Mouse (Mus musculus) kidney, postnatal 0 days (tissue): ENCODE measurements around the gene Nek7. TPM values are rescaled to one million over a fixed set of nuclear protein-coding genes. Genes with fewer than 3 reads are reported as not detected.
A peak's percentile ranks its signal among the peaks of the same experiment; 100 is the strongest.

Experiments used
- ATAC-seq: fragments of 200-750 bp; cut with Nextera tagmentation; replicated peaks from 2 replicates; pipeline ENCODE4 v1.8.0; 2017; ENCODE audit warnings: low read depth, moderate number of reproducible peaks, moderate TSS enrichment, moderate library complexity; ENCODE audit not compliant: low FRiP score
- DNase-seq: peaks from one replicate; pipeline ENCODE4 v3.0.0-alpha.2; 2016; ENCODE audit warnings: low spot score
- H3K27ac ChIP-seq: fragments of 300-500 bp; sonication (generic); 2 replicates; pipeline ENCODE4 v1.5.1; 2014; ENCODE audit warnings: mild to moderate bottlenecking
- H3K27me3 ChIP-seq: fragments of 300-500 bp; sonication (generic); 2 replicates; pipeline ENCODE4 v1.6.1; 2014; ENCODE audit warnings: low read length, mixed read lengths; ENCODE audit not compliant: insufficient read depth
- H3K36me3 ChIP-seq: fragments of 300-500 bp; sonication (generic); 2 replicates; pipeline ENCODE4 v1.6.1; 2014; ENCODE audit warnings: low read length, mixed read lengths; ENCODE audit not compliant: insufficient read depth
- H3K4me1 ChIP-seq: fragments of 300-500 bp; sonication (generic); replicated peaks from 2 replicates; pipeline ENCODE4 v1.6.1; 2014; ENCODE audit warnings: antibody characterized with exemption, low read length, mixed read lengths; ENCODE audit not compliant: insufficient read depth
- H3K4me2 ChIP-seq: fragments of 300-500 bp; sonication (generic); 2 replicates; pipeline ENCODE4 v1.6.1; 2014; ENCODE audit warnings: mild to moderate bottlenecking, low read length, moderate library complexity, mixed read lengths
- H3K4me3 ChIP-seq: fragments of 300-500 bp; sonication (generic); replicated peaks from 2 replicates; pipeline ENCODE4 v1.5.1; 2014; ENCODE audit warnings: low read depth, low read length
- H3K9ac ChIP-seq: fragments of 300-500 bp; sonication (generic); 2 replicates; pipeline ENCODE4 v1.6.1; 2014; ENCODE audit warnings: low read depth, low read length
- H3K9me3 ChIP-seq: fragments of 300-500 bp; sonication (generic); replicated peaks from 2 replicates; pipeline ENCODE4 v1.6.1; 2016; ENCODE audit warnings: low read length, inconsistent platforms, mixed read lengths
- CTCF ChIP-seq: IDR thresholded peaks from 2 replicates; pipeline ENCODE4 v1.5.1; 2016; ENCODE audit warnings: antibody characterized with exemption, low read depth, mild to moderate bottlenecking, moderate library complexity
- WGBS: fragments of 180-500 bp; shearing (Covaris S2); extraction: QIAGEN DNeasy Blood & Tissue Kit; methylation state at CpG from one replicate; pipeline ENCODE4 v1.1.7; 2014; 5-methylcytosine and 5-hydroxymethylcytosine counted together
- polyA plus RNA-seq: library from polyadenylated mRNA; unstranded; fragments of >200 nt; fragmentation: Nextera tagmentation; extraction: Ambion mirVana; gene quantifications from 2 replicates; pipeline ENCODE4 v1.2.1, GENCODE M21; 2015

The Nek7 gene
- polyA plus RNA-seq, 1 experiment from 2014 or later: 42.8 TPM

DNA sequence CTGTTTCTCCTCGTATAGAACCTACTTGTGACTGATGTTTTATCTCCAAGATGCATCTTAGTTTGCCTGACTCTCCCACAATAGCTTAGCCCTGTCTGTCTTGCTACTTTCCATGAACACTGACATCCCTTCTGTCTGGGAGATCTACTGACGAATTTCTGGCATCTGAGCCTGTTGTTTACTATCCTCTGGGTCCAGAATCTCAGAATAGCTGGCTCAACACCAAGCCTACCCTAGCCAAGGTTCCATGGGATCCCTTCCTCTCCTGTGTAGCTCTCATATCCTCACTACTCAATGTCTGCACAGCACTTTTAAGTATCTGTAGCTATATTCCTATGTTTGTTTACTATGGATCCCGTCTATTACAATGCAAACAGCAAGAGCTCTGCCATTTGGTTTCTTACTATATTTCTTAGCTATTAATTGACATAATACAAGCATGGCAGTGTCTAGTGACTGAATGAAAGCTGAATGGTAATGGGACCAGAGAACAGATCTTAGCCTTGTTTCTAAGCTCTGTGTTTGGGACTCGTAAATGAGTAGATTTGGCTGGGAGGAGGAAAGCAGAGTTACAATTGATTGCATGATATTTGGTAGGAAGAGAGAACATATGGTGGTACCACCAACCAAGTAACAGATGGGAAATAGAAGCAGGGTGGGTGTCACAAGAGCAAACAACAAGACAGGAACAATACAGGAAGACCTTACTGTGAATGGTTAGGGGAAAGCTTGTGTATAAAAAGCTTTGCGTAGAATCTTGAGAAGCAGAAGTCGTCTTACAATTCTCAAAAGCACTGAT lies 51.3 kb downstream of the Nek7 start:
- Histone ChIP-seq H3K27ac (no peak overlapping the region), H3K4me1 (no peaks in the 10 kb centered on the region), H3K9ac (no peak overlapping the region), H3K27me3 (no peaks in the 10 kb centered on the region), H3K4me2 (no peak overlapping the region), H3K36me3 (no peaks in the 10 kb centered on the region), H3K4me3 (no peak overlapping the region), H3K9me3 (no peaks in the 10 kb centered on the region)
- no peak for DNase-seq
- TF ChIP-seq CTCF: no peak
- ATAC-seq: no peak
- WGBS: 87% methylated on average over 6 of the region's 6 CpGs

DNA sequence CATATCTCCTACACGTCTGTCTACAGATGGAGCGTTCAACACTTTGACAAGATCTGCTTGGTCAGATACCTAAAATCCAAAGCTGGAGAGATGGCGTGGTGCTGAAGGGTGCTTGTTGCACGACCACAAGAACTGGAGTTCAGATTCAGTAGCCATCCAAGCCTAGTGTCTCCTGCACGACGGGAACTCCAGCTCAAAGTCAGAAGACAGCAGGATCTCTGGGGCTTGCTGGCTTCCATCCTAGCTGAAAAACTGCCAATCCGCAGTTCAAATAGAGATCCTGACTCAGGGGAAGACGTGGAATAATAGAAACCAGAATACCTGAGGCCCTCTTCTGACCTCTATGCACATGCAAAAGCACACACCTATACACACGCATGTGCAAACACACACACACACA lies 52.0 kb downstream of the Nek7 start:
- Histone ChIP-seq H3K27me3 (no peaks in the 10 kb centered on the region), H3K4me3 (no peak overlapping the region), H3K4me2 (no peak overlapping the region), H3K36me3 (no peaks in the 10 kb centered on the region), H3K4me1 (no peaks in the 10 kb centered on the region), H3K9me3 (no peaks in the 10 kb centered on the region), H3K9ac (no peak overlapping the region), H3K27ac (no peak overlapping the region)
- DNase-seq: no peak
- ATAC-seq: no peak
- 92% methylated on average over 9 of the region's 9 CpGs for WGBS
- no peak for TF ChIP-seq CTCF

DNA sequence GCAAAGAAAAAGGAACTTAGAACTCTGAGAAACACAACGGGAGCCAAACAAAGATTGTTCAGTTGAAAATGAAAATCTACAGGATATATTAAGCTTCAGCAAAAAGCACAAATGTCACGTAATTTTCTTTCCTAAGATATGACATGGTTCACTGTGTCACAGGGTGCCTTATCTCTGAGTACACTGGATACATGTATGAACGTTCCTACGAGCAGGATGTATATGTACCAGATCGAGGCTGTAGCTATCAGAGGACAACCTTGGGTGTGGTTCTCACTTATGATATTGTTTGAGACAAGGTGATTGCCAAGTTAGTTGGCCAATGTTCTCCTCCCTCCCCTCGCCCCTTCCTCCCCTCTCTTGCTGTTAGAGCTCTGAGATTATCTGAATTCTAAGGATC lies 55.3 kb downstream of the Nek7 start:
- Histone ChIP-seq H3K36me3 (no peaks in the 10 kb centered on the region), H3K27ac (no peak overlapping the region), H3K27me3 (no peaks in the 10 kb centered on the region), H3K9me3 (no peaks in the 10 kb centered on the region), H3K9ac (no peak overlapping the region), H3K4me3 (no peak overlapping the region), H3K4me1 (no peaks in the 10 kb centered on the region), H3K4me2 (no peak overlapping the region)
- DNase-seq (no peak), ATAC-seq (no peak)
- WGBS: 90% methylated on average over 6 of the region's 6 CpGs
- TF ChIP-seq CTCF: no peak

DNA sequence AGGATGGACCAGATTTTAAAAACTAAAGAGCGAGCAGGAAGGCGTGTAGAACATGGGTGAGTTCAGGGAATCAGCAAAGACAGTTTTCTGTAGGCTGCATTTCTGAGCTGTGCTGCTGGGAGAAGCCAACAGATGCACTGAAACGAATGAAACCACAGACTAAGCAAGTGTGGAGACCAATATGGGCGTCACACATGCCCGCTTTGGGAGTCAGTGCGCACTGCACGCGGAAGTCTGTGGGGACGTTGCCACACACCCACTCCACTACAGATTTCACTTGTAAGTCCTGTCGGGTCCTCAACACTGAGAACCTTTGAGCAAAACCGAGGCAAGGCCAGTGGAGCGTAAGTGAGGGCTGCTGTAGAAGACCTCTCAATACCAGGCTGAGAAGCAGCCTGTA lies 59.2 kb downstream of the Nek7 start:
- DNase-seq (no peak), ATAC-seq (no peak)
- H3K27me3 ChIP-seq: no peaks in the 10 kb centered on the region
- TF ChIP-seq CTCF: no peak
- WGBS: 92% methylated on average over 12 of the region's 12 CpGs
- H3K4me3 ChIP-seq: no peak overlapping the region
- no peak overlapping the region for H3K9ac ChIP-seq
- no peak overlapping the region for H3K4me2 ChIP-seq
- no peaks in the 10 kb centered on the region for H3K36me3 ChIP-seq
- no peaks in the 10 kb centered on the region for H3K9me3 ChIP-seq
- no peak overlapping the region for H3K27ac ChIP-seq
- H3K4me1 ChIP-seq: no peaks in the 10 kb centered on the region

DNA sequence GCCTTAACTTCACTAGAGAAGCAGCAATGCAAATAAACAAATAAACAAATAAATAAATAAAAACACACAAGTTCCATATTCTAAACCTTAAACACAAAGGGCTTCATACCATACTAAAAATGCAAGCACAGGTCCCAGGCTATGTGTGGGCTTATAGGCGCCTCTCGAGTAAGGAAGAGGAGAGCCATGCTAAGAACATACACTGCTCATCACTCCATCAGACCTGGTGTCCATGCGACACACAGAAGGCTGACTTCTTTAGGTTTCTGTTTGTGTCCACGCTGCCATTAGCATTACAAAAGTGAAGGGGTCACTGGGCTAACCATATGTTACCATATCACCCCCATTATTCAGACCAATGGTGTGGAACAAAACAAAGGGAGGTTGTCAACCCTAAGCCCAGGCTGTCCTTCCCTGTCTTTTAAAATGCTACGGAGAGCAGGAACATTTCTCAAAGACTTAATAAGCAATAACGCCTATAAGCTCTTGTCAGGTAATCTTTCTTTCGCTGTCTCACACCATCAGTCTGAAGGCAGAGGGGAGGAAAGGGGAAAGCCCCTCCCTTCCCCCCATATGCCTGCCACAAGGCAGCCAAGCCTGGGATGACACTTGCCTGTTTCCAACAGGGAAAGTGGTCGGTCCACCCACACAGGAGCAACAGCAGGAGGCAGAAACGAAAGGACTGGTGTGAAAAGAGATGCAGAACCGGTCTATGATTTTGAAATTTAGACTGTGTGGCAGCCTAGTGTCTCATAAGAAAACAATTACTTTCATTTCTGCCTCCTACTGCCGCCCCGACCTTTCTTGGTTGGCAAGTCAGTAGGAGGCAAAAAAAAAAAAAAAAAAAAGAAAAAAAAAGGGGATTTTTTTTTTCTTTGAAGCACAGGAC lies 60.5 kb downstream of the Nek7 start:
- DNase-seq: no peak
- WGBS: 60% methylated on average over 12 of the region's 12 CpGs
- no peak for TF ChIP-seq CTCF
- H3K9ac ChIP-seq: no peak overlapping the region
- H3K27me3 ChIP-seq: no peaks in the 10 kb centered on the region
- no peak overlapping the region for H3K27ac ChIP-seq
- H3K36me3 ChIP-seq: no peaks in the 10 kb centered on the region
- no peak overlapping the region for H3K4me2 ChIP-seq
- H3K9me3 ChIP-seq: no peaks in the 10 kb centered on the region
- no peaks in the 10 kb centered on the region for H3K4me1 ChIP-seq
- no peak overlapping the region for H3K4me3 ChIP-seq
- no peak for ATAC-seq

DNA sequence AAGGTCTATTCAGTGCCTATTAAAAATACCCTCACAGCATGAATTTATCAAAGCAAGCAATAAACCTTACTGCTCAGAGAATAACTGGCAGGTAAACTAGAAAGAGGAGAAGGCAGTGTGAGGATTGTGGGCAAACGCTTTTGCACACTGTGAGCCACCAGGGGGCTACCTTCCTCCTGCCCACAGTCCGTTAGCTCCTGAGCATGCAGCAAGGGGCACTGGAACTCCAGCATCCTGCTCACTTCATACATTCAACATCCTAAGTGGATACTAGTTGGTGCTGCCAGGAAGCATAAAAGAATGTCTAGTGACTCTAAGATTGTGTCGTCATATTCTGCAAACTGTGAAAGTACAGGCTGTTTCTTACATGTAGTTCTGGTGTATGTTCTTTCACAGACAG lies 61.6 kb downstream of the Nek7 start:
- DNase-seq: no peak
- Histone ChIP-seq H3K36me3 (no peaks in the 10 kb centered on the region), H3K4me3 (no peak overlapping the region), H3K4me2 (no peak overlapping the region), H3K27me3 (no peaks in the 10 kb centered on the region), H3K27ac (no peak overlapping the region), H3K9me3 (no peaks in the 10 kb centered on the region), H3K4me1 (no peaks in the 10 kb centered on the region), H3K9ac (no peak overlapping the region)
- no peak for ATAC-seq
- TF ChIP-seq CTCF: peak; percentile 62
- 86% methylated on average over 3 of the region's 3 CpGs for WGBS
